Mouse (Mus musculus) adrenal gland, postnatal 36 days (tissue): ENCODE data around the gene Naga. TPM values are rescaled to one million over a fixed set of nuclear protein-coding genes. Genes with fewer than 3 reads are reported as not detected.
A peak's percentile ranks its signal among the peaks of the same experiment; 100 is the strongest.
"Not testable (repeated sequence)": the region's sequence is repeated elsewhere in the genome, so short reads cannot be mapped to it uniquely, and the experiment has no call there.

ENCODE experiments used
- DNase-seq, 2 experiments: peaks; one replicate each; pipeline ENCODE4 v3.0.0; 2021; ENCODE audit warnings: mixed read lengths in 1 of 2
- long read RNA-seq, 2 experiments: library from polyadenylated mRNA; stranded (forward); transcript quantifications; one replicate each; pipeline ENCODE4 v2.0.0; 2021; ENCODE audit warnings: borderline sequencing depth in 2 of 2
- total RNA-seq, 2 experiments: library from RNA; stranded (reverse); gene quantifications; 2 replicates each; pipeline ENCODE4 v1.2.3; 2021

Naga gene
- total RNA-seq: 10 to 100 TPM; 59.1 to 68.1 TPM
- long read RNA-seq, experiment 1, transcript Naga-201 (10 exons, 1,913 nt): major isoform, 22 of 40 reads
- long read RNA-seq, experiment 1, partial matches to known transcripts: 8 of 40 reads
- long read RNA-seq, experiment 1, other reads (novel, unspliced or antisense): 6 of 40 reads
- long read RNA-seq, experiment 2, transcript Naga-201 (10 exons, 1,913 nt): major isoform, 14 of 22 reads
- long read RNA-seq, experiment 2, partial matches to known transcripts: 2 of 22 reads
- long read RNA-seq, experiment 2, other reads (novel, unspliced or antisense): 5 of 22 reads

DNA sequence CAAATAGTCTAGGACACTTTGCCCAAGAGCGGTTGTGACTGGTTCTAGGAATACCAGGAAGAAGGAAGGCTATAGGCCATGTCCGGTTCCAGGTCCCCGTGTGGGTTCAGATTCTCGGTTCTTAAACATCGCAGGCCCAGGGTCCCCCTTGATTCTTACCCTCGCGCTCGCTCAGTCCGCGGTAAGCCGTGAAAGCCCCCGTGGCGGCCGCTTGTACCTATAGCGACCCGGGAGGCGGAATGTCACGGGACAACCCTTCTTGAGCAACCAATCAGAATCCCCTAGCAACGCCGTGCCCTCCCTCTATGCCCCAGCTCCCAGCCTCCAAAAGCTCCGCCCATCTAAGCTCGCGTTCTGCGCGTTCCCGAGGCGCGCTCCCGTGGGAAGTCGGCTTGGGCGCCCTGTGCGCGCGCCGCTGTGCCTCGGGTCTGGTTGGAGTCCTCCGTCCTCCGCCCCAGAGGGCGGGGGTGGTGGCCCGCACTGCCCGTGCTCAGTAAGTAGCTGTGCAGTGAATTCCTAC, at the start of gene Naga, which contains the start of the genes Pheta2 and Smdt1:
TSS of gene Naga (minus strand) at position 333 of the 520 bp plus-strand sequence.
TSS of gene Pheta2 (plus strand) at position 350 of the 520 bp plus-strand sequence.
TSS of gene Smdt1 (plus strand) at position 367 of the 520 bp plus-strand sequence.
- DNase-seq: peak; percentile 97 to 98

DNA sequence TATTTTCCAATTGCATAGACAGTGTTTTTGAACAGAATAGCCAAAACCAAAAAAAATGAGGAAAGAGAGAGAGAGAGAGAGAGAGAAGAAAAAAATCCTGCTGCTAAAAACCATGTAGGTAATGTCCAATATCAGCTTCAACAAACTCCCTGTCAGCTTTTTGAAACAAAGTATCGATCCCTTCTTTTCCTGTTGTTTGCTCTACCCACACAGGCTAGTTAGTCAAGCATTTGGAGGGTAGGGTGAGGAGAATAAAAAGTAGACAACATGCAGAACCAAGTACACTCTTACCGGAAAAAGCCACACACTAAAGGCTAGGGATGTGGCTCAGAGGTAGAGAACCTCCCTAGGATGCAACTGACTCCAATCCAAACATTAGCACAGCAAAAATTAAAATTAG, 47.0 kb upstream of the Naga start:
- DNase-seq: no peak

DNA sequence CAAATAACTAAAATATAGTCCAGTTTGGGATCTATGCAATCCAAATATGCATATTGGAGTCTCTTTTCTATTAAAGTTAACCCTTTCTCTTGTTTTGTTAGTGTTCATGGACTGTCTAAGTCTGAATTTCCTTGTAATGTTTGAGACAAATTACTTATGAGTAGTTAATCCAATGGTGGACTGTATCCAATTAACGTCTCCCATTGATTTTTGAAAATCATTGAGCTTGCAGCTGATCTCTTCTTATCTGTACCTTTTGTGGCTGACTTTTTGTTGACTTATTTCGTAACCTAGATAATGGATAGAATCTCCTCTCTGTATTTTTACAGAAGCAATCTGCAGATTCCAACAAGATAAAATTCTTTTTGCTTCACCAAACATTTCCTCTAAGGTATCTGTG, 43.7 kb upstream of the Naga start:
- no peak for DNase-seq

DNA sequence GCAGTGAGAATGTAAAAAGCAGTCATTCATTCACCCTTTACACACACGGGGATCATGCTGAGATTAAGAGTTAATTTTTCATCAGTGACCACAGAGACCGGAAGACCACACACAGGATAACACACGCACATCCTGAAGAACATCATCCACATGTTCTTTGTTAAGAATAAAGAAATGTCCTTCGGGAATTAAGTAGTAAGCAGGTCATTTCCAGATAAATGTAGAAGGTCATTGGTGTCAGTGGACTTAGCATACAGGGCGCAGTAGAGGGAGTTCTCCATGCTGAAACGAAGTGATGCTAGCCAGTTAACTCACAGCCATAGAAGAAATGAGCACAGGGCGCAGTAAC, 42.0 kb upstream of the Naga start:
- DNase-seq: no peak

DNA sequence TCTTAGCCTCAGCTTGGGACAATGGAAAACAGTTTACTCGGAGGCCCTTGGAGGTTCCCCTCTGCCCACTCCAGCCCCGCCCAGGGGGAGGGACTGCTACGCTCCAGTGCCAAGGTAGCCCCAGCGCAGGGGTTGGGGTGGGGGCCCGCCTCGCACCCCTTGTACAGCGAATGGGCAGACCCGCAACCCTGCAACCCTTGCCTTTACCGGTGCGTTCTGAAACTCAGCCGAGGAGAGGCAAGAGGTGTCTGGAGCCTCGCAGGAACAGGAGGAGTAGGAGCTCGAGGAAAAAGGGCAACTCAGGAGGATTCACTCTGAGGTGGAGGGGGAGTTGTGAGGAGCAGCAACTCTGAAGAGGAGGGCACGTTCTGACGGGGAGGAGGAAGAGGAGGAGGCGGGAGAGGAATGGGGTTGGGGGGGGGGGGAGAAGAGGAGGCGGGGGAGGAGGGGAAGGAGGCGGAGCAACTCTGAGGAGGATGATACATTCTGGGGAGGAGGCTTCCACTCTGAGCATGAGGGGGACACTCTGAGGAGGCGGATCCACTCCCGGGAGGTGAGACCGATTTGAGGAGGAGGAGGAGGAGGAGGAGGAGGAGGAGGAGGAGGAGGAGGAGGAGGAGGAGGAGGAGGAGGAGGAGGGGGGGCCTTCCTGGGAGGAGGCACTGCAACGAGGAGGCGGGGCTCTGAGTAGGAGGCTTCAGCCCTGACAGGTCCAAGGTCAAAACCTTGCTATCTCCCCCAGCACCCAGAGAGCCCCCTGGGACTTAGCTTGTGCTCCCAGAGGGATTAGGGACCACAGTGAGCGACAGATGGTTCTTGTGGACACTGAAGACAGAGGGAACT, 41.4 kb upstream of the Naga start, which contains the start of gene Cyp2d22:
TSS of gene Cyp2d22 (minus strand) at position 390 of the 843 bp plus-strand sequence.
- DNase-seq: peak; percentile 67 to 81

DNA sequence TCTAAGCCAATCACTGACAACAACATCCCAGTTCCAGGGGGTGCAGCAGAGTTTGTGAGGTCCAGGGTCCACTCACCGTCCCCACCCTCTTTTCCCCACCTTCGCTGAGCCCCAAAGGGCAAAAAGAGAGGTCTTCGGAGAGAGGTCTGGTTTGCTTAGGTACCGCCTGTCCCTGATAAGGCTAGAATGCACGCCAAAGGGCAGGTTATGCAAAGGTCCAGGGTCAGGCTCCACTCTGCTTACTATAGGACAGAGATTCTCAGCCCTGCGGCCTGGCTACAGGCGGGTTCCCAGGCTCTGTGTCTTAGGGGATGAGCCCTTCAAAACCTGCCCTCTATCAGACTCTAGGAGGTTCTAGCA, 40.8 kb upstream of the Naga start:
- DNase-seq: no peak

DNA sequence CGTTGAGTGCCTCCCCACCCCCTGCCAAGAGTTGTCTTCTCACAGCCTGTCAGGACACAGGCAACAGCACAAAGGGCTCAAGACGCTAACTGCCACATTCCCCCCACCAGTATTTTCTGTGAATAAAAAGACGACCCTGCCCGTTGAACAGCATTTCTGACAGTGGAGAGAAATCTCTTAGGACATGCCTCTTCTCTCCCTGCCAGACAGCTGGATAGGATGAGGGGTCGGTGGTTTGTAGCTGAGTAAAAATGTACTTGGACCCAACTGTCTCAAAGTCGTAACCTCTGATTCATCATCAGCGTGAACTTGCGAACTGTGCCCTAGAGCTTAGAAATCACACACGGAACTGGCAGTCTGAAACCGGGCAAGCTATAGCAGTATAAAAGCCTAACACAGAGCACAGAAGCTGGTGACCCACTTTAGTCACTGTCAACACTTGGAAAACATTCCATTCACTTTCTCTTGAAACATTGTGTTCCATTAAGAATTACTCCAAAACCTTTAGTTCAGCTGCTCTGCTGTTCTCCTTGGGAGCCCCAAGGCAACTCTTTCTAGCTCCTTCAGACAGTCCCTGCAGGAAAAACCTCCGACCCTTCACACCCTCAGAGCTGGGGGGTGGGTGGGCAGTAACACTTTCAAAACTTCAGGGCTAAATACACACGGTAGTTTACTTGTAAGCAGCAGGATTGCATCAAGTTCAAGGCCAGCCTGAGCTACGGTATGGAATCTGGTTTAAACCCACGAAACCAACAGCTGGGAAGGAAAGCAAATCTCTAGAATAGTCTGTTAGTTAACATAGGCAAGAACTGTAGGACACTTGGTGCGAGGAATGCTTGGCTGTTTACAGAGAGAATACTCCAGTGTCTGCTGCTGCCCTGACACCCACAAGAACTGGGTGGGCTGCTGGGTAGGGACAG, 39.8 kb upstream of the Naga start:
- DNase-seq: no peak

DNA sequence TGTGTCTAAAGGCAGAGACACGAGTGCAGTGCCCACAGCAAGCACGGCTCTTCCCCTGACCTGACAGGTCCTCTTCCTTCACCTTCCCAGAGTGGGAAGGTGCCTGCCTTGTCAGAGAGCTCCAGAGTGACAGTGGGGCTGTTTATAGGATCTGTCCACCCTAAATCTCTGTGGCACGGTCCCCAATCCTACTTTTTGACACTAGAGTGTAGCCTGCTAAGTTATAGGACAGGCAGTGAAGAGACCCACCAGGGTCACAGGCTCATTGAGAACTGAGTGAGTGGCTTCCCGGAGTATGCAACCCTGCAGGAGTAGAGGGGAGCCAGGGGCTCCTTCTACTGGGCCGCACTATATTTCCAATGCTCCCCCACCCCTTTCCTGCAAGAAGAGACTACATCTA, 39.0 kb upstream of the Naga start:
- DNase-seq: no peak

DNA sequence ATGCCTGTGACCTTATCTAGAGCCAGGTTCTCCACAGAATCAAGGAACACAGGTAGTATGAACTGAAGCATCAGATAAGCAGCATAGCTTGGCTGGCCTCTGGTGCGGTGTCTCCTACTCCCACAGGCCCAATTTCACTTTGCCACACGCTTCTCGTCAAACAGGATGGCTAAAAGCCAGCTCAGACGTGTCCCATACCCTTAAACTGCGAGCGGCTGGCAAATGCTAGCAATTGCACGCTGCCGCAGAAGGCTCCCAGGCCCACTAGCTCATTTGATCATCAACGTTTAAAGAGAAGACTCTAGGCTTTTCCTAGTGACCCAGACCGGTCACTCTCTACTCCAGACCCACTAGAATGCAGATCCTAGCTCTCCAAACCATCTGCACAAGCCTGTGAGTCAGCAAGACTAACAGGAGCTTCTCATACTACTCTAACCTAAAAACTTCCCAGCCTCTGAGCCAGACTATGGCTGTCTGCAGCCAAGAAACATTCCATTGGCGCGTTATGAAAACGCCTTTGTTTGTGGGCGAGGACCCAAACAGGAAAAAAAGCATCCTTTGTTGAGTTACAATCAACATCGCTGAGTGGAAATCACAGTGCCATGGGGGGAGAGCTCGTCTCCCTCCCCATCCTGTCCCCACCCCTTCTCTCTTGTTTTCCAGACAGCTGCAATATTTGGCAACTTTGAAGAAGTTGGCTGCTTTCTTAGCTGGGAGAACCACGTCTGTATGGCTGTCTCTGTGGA, 37.8 kb upstream of the Naga start:
- peak in 1 of 2 experiments; percentile 57 for DNase-seq

DNA sequence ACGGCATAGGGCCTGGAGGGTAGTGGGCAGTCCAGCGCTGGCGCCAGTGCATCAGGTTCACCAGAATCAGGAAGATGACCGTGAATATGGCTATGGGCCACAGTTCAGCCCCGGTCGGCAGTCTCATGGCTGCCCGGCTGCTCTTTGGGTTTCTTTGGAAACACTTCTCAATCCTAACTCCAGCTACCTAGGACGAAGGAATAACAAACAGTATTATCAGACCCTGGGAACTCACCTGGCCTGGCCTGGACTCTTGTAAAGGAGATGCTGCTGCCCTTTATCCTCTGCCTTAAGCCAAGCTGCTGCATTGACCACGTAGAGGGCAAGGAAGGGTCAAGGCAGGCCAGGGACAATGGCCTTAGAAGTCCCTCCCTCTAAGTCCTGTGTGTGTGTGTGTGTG, 37.1 kb upstream of the Naga start:
- DNase-seq: no peak

DNA sequence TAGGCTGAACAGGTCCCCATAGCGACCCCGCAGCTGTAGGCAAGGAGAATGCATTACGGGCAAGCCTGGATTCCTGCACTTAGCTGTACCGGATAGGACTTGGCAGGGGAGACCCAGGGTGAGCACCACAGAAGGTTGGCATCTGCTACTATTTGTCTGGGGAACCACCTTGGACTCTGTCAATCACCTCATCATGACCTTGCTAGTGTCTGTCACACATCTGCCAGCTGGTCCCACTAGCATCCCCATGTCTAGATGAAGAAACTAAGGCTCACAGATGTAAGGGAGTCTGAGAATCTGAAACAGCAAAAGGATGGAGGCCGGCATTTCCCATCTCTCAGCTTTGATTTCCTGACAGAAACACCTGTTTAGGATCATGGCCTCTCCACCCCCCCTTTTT, 35.7 kb upstream of the Naga start:
- no peak for DNase-seq

DNA sequence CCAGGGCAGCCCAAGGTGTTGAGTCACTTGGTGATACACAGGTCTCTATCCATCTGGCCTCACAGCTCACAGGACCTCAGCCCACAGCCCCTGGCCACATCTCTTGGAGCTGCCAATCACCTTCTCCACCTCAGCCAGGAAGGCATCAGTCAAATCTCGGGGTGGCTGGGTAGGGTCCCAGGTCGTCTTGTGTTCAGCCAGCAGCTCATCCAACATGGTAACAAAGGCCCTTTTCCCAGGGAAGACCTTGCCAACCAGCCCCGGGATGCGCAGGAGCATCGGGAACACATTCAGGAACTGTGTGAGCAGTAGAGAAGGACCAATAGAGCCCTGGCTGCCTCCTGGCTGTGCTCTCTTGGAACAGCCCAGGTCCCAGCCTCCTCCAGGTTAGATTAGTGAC, 34.3 kb upstream of the Naga start:
- no peak for DNase-seq

DNA sequence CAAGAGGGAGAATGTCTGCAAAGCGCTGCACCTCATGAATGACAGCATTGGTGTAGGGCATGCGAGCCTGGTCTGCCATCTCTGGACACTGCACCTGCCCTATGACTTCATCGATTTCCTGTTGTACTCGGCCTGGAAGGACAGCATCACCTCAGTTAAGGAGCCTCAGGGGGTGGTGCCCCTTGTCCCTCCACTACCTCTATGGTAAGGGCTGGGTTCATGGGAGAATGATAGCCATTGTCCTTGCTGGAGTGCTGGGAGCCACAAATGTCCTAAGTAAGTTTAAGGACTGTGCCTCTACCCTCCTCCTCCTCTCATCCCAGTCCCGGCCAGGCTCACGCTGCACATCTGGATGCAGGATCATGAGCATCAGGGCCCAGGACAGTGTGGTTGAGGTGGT, 33.7 kb upstream of the Naga start:
- DNase-seq: no peak

DNA sequence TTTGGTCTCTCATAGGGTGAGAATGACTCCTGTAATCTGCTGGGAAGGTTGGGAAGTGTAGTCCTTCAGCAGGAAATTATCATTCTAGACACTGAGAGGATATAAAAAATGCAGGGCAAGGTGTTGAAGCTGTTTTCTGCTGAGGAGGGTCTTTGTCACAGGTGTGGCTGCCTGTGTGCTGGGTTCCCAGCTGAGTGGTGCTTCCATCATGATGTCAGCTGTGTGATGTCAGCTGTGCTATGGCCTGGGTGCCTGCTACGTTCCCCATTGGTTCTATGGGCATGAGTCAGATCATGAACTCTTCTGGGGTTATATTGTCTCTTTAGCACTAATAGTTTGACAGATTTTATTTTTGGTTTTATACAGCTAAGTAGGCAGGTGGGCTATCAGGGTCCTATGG, 30.1 kb upstream of the Naga start:
- no peak for DNase-seq

DNA sequence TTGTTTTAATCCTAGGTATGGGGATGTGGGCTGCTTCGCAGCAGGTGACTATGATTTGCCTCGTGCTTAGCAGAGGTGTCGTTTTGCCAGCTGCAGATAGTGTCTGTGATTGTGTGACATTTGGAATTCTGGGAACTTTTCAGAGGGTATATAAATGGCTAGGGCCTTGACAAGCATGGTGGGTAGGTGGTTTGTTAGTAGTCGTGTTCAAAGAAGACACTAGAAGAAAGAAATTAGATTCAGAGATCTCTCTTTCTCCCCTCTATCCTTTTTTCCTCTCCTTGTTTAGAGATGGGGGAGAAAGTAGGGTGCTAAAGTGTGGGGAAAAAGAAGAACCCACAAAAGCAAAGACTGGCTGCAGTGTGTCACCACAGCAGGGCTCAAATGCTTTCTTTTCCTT, 29.4 kb upstream of the Naga start:
- no peak for DNase-seq

DNA sequence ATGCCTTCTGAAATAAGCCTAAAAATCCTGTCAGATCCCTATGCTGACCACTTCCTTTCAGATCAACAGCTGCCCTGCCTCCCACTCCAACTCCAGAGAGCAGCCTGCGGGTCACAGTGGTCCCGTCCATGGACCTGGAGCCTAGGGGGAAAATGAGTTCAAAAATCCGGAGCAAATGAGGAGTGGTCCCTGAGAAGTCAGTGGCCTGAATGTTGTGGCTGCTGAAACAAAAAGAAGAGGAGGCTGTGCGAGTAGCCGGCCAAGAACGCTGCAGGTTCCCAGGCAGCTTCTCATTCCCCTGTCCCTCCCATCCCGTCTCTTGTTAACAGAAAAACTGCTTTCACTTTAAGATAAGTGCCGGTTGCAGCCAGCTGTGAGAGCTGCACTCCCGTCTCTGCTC, 25.8 kb upstream of the Naga start:
- DNase-seq: not testable (repeated sequence)

DNA sequence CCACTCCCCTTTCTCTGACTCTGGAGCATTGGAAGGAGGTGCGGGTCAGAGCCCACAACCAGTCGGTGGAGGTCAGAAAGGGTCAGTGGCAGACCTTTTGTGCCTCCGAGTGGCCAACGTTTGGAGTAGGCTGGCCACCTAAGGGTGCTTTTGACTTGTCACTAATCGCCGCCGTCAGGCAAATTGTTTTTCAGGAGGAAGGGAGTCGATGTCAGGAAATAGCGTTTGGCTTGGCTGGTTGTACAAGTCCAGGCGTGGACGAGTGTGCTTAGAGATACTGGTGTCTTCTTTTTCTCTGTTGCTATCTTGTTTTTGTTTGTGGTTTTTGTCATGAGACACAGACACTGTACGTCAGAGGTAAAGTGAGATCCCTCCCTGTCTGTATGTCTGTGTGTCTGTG, 25.1 kb upstream of the Naga start:
- not testable (repeated sequence) for DNase-seq

DNA sequence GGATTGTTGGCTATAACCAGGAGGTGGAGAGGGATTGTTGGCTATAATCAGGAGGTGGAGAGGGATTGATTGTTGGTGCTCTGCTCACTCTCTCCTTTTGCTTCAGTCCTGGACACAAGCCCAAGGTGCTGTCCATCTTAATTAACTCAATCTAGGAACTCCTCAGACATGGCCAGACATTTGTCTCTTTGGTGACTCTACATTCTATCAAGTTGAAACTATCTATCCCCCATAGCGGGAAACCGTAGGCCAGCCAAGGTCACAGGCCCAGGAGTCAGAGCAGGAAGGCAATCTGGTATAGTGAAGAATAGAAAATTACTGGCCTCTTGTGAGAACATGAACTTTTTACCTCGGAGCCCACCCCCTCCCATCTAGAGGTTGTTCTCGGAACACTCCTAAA, 23.5 kb upstream of the Naga start:
- DNase-seq: peak in 1 of 2 experiments; percentile 40

DNA sequence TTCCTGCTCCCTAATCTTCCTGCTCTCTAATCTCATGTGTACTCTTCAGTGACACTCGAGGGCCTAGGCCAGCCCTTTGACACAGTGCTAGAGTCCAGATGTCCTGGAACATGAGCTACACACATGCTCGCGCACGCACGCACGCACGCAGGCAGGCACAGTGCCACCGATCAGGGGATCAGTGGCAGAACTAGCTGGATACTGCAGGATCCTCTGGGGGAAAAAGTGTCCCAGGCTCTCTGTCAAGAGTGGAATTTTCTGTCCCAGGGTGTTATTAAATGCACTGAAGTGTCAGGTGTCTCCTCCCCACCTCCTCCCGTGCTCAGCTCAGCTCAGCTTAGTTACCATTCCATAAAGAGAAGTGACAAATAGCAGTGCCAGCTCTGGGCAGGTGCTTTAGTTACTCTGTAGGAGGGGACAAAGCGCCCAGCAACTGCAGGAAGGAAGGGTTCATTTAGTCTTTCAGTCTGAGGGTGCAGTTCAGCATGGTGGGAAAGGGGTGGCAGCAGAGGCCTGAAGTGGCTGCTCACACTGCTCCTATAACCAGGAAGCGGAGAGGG, 22.8 kb upstream of the Naga start:
- DNase-seq: peak in 1 of 2 experiments; percentile 32

DNA sequence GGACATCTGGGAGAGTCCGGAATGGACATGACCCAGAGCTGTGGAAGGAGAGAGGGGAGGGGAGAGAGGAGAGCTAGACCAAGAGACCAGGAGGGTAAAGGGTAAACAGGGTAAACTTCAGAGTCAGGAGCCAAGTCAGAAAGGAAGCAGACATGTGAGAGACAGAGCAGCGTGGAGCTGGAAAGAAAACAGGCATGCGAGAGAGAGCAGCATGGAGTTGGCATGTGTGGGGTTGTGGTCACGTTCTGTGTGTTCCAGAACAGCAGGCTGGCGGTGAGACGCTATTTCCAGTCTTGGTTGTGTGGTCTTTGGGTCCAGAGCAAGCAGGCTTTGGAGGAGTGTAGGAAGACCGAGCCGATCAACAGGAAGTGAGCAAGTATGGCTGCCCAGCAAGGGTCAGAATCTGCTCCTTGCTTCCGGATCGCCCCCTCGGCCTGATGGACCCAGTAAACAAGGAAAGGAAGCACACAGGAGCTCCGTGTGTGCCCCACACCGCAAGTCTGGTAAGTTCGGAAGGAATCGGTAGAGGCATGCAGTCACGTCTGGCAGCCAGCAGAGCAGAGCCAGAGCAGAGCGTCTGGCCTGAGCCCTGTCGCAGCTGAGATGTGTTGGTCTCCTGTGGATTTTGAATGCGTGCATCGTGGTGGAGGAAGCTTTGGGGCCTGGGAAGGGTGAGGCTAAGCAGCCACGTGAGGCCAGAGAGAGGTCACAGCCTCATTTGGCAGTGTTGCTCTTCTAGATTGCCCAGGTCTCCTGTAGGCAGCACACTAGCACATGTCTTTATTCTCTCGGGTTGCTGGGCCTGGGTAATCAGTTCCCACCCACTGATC, 19.9 kb upstream of the Naga start:
- DNase-seq: no peak
